Mouse (Mus musculus) B cell, adult 67 days (primary cell): ENCODE results near the gene Ssr3. TPM values are rescaled to one million over a fixed set of nuclear protein-coding genes. Genes with fewer than 3 reads are reported as not detected.

Experiments used
- total RNA-seq, 2 experiments: library from RNA; stranded (reverse); gene quantifications; 4 replicates each; pipeline ENCODE4 v1.2.4; 2023

Ssr3 gene
- 10 to 100 TPM; 64.3 to 68.9 TPM for total RNA-seq

GRCm38 (mm10) chr3:65392421-65392817 is at the start of gene Ssr3:
TSS of gene Ssr3 (minus strand) at chr3:65392623.

Other genes starting within 250 kb of the Ssr3 start
- 10 to 100 TPM; 59.0 to 60.1 TPM for gene Tiparp, start 135.8 kb upstream of the Ssr3 start, total RNA-seq